Mouse (Mus musculus) frontal cortex, adult 2 months (tissue): ENCODE measurements at regions not wholly inside any gene's neighbourhood (a gene's known extent, or its start where the extent isn't known, plus 50 kb on each side); places are given as distances from the start of the nearest gene placed in this dataset.

Source experiments
- DNase-seq, 2 experiments: peaks; one replicate each; pipeline ENCODE4 v3.0.0; 2022; ENCODE audit warnings: low spot score in 1 of 2; ENCODE audit errors: extremely low spot score in 1 of 2

GRCm38 (mm10) chr7:64060582-64060981, 93.1 kb upstream of the Trpm1 start:
- DNase-seq: no peak

- DNase-seq: peak in 1 of 2 experiments; percentile 59
Observed at GRCm38 (mm10) chr7:64060051-64060450, 93.6 kb upstream of the Trpm1 start.

- DNase-seq: no peak
Observed at GRCm38 (mm10) chr7:64058282-64058872, 95.3 kb upstream of the Trpm1 start.

GRCm38 (mm10) chr7:64057873-64058272, 95.8 kb upstream of the Trpm1 start:
- no peak for DNase-seq

DNA sequence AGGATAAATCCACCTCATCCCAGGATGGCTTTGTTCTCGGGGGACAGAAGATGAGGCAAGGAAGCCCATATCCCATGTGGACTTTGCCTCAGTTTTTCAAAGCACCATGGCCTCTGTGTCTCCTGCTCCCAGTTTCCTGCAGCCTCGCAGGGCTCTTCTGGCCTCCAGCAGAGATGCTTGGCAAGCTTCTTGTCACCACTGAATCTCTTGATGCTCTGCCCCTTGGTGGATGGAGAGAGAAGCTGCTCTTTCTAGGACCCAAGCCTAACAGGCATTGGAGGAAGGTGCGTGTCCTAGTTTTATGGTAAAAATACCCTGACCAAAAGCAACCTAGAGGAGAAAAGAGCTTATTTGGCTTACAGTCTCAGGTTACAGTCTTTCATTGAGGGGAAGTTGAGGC, 97.1 kb upstream of the Trpm1 start:
- DNase-seq: no peak

DNA sequence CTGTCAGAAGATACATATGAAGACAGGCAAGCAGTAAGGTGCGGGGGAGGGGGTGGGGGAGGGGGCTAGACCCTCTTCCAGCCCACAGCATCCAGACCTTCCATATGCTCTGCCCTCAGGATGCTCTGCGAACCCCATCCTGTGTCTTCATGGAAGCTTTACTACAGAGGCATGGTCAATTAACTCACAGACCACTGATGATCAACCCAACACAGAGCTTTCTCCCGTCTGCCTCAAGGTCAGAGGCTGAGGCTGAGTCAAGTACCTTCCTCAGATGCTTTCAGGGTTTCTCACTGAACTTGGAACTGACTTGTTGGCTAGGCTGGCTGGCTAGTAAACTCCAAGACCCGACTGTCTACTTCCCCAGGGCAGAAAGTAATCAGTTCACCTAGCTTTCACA, 98.6 kb upstream of the Trpm1 start:
- no peak for DNase-seq

DNA sequence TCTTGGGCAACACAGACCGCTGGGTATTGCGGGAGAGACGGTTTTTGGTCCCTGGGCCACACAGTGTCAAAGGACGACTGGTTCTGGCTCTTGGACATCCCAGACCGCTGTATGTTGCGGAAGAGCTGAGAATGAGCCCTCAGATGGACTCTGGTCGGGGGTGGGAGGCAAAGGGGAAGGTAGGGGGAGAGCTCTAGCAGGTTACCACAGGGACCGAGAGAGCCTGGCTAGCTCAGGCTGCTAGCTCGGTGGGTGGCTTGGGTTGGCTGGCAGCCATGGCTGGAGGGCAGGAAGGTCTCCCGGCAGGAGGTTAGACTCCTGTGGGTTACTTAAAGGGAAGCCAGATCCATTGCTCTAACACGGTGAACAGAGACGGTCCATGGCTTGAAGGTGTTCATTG, 99.9 kb upstream of the Trpm1 start:
- DNase-seq: no peak

GRCm38 (mm10) chr7:64052400-64052799, 101.2 kb upstream of the Trpm1 start:
- no peak for DNase-seq

- no peak for DNase-seq
Observed at GRCm38 (mm10) chr7:64050826-64051401, 102.7 kb upstream of the Trpm1 start.

DNA sequence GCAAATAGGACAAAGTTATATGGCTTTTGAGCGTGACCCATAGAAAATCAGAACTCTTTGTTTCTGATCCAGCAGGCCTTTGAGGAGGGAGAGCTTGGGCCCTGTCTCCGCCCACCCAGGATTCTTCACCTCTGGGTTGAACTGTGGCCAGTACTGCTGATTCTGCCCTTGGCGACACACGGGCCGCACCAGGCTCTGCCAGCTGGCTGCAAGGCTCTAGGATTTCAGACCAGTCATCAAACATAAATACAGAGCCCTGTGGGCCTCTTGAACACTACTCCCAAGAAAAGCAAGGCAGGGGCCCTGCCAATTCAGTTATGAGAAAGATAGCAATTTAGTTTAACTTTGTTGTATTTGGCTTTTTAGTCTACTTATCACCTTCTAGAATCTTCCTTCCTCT, 103.4 kb upstream of the Trpm1 start:
- DNase-seq: no peak

DNA sequence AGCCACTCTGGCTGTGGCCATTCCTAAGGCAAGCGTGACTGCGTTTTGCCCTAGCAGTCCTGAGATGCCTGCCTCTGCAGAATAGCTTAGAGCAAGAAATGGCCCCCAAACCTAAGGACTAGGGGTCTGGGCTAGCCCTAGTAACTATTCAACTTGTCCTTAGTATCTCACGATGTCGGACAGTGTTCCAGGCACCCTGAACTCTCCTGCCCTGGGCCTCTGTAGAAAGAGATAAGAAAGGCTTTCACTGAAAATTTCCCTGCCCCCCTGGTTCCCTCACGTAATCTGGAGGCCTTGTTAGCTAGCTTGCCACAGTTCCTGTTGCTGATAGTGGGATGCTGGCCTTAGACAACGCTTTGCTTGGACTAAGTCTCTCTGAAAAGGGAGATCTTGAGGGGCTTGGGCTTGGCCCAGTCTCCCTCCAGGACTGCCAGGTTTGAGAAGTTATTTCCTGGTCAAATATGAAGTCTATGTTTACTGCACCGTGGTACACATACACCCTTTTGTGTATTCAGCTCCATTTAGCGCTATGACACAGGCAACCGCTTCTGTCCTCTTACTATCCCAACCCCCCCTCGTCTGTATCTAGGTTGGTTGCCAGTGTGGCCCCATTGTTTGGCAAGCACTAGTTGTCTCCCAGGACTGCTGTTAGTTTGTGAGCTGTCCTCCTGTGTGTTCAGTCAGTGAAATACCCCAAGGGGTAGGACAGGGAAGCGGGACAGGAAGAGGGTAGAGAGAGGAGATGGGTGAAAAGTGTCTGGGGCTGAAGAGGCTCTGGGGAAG, 104.3 kb upstream of the Trpm1 start:
- DNase-seq: no peak

GRCm38 (mm10) chr7:64048452-64049182, 105.0 kb upstream of the Trpm1 start:
- DNase-seq: peak in 1 of 2 experiments; percentile 51

DNA sequence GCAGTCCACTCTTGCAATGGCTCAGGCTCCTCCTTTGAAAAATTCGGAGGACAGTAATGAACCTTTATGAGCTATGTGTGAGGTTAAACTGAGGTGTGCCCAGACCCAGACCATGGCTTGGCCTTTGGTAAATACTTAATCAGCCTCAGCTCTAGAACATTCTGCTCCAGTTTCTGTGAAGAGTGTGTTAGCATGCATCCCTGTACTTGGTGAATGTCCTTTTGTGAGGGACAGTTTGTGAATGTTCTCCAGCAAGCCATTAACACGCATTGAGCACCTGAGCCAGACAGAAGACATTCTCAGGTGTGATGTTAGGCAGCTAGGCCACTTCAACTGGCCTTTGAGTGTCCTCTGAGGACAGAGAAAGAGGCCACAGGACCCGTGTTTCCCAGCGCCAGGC, 105.8 kb upstream of the Trpm1 start:
- DNase-seq: no peak

GRCm38 (mm10) chr7:64045292-64045691, 106.6 kb upstream of the Klf13 start:
- peak in 1 of 2 experiments; percentile 50 for DNase-seq

DNA sequence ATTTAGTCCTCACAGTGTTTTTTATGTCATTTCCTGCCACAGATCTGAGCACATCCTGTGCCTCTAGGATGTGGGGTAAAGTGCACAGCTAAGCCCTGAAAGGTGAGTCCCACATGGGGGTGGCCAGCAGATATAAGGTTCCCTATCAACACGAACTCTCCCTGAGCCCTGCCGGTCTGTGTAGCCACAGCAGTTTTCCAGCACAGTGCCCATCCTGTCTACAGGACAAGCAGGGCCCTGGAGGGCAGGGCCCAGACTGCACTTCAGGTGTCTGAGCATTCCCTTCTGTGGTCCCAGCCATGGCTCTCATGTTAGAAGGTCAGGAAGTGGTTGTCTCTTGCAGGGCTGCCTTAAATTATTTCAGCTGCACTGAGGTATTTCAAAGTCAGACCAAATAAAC, 104.3 kb upstream of the Klf13 start:
- DNase-seq: no peak

- DNase-seq: no peak
Observed at GRCm38 (mm10) chr7:64041303-64041702, 102.6 kb upstream of the Klf13 start.

- DNase-seq: no peak
Observed at GRCm38 (mm10) chr7:64040026-64040737, 101.5 kb upstream of the Klf13 start.

DNA sequence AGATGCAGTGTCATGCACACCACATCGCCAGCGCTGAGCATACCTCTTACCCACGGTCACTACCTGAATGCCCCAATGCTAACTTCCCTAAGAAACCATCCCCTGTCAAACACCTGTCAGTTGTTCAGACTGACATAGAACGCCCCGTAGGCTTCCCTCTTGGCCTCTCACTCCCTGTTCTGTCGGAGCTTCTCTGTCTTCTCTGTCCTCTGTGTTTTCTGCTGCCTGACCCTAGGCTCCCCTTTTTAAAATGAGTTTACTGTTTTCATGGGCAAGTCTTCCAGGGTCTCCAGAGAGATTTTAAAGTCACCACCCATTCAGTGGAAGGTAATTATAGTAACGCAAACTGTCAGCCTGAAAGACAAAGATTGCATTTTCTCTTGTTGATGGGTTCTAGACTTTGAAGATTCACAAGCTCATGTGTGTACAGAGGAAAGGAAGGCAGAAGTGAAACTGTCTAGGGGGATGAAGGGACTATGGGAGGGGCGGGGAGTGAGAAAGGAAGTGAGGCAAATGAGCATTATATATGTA, 99.1 kb upstream of the Klf13 start:
- no peak for DNase-seq

DNA sequence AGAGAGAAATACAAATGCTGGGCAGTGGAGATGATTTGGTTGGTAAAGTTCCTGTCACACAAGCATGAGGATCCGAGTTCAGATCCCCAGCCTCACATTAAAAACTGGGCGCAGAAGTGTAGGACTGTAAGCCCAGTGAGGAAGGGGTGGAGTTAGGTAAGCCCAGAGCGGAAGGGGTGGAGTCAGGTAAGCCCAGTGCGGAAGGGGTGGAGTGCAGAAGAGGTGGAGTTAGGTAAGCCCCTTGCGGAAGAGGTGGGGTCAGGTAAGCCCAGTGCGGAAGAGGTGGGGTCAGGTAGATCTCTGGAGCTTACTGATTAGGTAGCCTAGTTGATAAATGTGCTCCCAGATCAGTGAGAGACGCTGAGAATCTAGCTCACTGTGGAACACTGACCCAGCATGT, 97.4 kb upstream of the Klf13 start:
- no peak for DNase-seq

GRCm38 (mm10) chr7:64035025-64035606, 96.4 kb upstream of the Klf13 start:
- DNase-seq: no peak
